In genomic region chr17:90032416-90032815, GRCm38 (mm10) we compare ENCODE assay signal across 15 mouse cellular contexts.
"Had no signal": no experiment of that assay in that cellular context is flagged by ENCODE, and none has a peak within 500 bp of the region (broad histone marks: within the 10 kb centered on the region; RNA-seq: fewer than 3 reads in every experiment).

No protein-coding gene starts in this region.

- H3K9me3 ChIP-seq: neural tube, embryonic 15.5 days; stomach, embryonic 15.5 days had no signal

- H3K36me3 ChIP-seq: neural tube, embryonic 15.5 days; stomach, embryonic 15.5 days had no signal

- H3K9ac ChIP-seq: neural tube, embryonic 15.5 days; stomach, embryonic 15.5 days had no signal

- H3K27me3 ChIP-seq: neural tube, embryonic 15.5 days; stomach, embryonic 15.5 days had no signal

- H3K27ac ChIP-seq: neural tube, embryonic 15.5 days; stomach, embryonic 15.5 days; stomach, postnatal 0 days had no signal

- DNase-seq: retina, postnatal 1 day; right cerebral cortex, adult 18-20 months; right cerebral cortex, postnatal 14 days; right cerebral cortex, postnatal 25 days; right cerebral cortex, postnatal 4 days; spleen, adult 18-20 months; thymus, adult 18-20 months; thymus, adult 2 months; thymus, postnatal 14 days; thymus, postnatal 25 days; thymus, postnatal 36 days; thymus, postnatal 4 days had no signal

- H3K4me3 ChIP-seq: neural tube, embryonic 15.5 days; stomach, embryonic 15.5 days had no signal

- H3K4me1 ChIP-seq: neural tube, embryonic 15.5 days; stomach, embryonic 15.5 days had no signal

- H3K4me2 ChIP-seq: neural tube, embryonic 15.5 days; stomach, embryonic 15.5 days had no signal
